Mouse (Mus musculus) cerebellum, postnatal 4 days (tissue): ENCODE measurements around the gene Cyb5r2.

Source experiments
- DNase-seq, 2 experiments: peaks; one replicate each; pipeline ENCODE4 v3.0.0; 2022; ENCODE audit warnings: low spot score in 2 of 2, mixed read lengths in 1 of 2

Gene Cyb5r2

GRCm38 (mm10) chr7:107757308-107758151, at the start of gene Cyb5r2:
Gene Cyb5r2 (minus strand): TSS chr7:107758032.
- no peak for DNase-seq

- DNase-seq: no peak
These were observed 44.3 kb upstream of the Cyb5r2 start for GRCm38 (mm10) chr7:107802138-107802537.

GRCm38 (mm10) chr7:107801108-107801507, 43.3 kb upstream of the Cyb5r2 start, which contains the start of gene Ovch2:
Gene Ovch2 (minus strand): TSS chr7:107801208.
- no peak for DNase-seq

DNA sequence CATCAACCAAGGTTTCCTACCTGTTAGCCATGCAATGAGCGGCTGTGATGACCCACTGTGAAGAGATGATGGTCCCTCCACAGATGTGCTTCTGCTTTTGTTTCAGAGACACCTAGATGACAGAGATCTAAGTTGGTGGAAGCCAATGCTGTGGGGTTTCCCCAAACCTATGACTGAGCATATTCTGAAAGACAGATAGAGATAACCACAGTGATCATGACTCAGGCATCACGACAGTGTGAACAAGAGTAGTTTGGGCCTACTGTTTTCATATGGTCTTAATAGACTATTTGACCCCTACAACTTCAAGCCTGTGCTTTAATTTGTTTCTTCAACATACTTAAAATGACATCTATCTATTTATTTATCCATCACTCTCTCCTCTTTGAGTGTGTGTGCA, 38.7 kb upstream of the Cyb5r2 start:
- no peak for DNase-seq

- peak in 1 of 2 experiments; percentile 6 for DNase-seq
These were observed 30.3 kb upstream of the Cyb5r2 start for GRCm38 (mm10) chr7:107787977-107788620.

DNA sequence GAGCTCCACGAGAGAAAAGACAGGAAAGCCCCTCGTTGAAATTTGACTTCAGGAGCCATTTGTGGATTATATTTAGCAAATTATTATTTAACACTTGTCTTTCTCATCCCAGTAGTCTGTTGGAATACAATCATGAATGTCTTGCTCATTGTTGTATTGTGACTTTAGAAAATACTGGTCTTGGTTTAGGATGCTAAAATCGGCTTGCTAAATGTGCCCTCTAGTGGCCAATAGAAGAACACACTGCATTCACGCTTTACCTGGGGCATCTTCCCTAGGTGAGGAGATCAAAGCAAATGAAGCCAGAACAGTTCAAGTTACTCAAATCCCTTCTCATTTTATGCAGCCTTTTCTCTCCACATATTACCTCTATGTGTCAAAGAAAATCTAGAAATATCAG, 21.8 kb upstream of the Cyb5r2 start:
- DNase-seq: no peak

DNA sequence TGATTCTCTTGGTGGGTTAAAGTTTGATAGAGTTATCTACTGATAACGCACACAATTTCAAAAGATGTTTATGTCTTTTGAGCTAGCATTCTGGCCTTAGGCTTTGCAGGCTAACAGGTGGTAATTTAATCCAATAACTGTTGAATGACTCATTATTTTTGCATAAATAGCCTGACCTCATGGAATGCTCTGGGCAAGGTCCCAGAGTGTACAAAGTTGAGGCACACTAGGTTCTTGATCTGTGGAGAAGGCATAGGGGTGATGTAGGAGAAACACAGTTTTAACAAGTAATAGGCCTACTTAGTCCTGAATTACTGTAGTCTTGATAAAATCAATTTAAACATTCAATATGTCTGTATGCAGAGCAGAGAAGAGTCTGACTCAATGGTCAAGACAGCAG, 20.4 kb upstream of the Cyb5r2 start:
- DNase-seq: no peak

DNA sequence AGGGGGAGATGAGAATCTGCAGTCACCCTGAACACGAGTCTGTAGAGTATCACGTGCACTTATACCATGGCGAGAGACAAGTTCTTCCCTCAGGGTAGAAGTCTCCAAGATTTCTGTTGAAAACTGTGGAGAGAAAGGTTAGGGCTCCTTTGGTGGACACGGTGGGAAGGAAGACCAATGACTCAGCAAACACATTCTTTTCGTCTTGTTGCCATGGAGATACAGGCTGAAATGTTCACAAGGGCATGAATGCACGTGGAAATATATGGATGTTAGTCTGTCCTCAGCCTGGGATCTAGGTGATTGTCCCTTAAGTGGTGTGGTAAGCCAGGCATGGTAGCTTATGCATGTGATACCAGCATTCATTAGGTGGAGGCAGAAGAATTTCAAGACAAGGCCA, 13.0 kb upstream of the Cyb5r2 start:
- no peak for DNase-seq

DNA sequence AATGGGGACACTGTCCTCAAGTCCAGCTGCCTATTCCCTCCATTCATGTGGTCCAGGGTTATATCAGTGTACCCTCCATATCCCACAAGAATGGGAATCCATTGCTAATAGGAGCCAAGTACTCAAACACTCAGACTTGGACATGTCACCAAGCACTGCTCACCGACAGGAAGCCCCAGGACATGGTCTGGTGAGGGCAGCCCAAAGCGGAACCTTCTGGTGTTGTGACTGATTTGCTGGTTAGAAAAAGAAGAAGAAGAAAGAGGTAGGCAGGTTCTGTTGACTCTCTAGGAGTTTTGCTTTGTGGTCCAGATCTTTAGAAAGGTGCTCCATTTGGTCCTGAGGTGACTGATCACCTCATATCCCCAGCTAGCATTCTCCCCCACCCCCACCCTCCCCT, 1.1 kb downstream of the Cyb5r2 start:
- no peak for DNase-seq

GRCm38 (mm10) chr7:107755905-107756304, 1.9 kb downstream of the Cyb5r2 start:
- no peak for DNase-seq

DNA sequence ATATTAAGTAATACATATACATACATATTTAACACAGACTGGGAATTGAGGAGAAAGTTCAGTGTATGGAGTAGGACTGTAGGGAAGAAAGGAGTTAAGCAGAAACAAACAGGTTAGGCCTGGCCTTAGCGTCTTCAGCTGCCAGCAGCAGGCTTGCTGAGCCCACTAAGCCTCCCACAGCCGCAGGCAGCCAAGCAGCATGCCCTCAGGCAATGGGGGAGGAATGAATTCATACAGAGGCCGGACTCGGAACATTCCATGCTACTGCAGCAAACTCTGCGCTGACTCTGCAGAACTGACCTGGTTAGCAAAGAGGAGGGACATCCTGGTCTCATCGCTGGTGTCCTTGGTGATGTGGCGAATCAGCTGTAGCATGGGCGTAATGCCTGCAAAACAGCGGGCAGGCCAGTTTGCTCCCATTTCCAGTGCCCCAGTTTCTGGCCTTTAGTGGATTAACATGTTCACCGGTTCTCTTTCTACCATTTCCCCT, 5.8 kb downstream of the Cyb5r2 start:
- DNase-seq: no peak

DNA sequence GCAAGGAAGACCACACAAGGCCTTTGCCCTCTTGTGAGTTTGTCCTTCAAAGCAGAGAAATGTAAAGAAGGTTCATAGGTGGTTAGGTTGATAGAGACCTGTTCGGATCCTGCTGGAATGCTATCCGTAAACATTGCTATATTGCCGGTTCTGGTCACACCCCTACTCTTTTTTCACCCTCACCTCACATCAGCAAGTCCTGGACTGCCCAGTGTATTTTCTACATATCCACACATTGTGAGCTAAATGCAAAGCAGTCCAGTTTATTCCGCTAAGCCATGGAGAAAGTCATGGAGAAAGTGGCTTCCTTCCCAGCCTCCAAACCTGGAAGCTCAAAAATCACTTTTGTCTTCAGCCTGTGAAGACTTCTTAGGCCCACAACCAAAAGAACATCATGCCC, 8.1 kb downstream of the Cyb5r2 start:
- no peak for DNase-seq

DNA sequence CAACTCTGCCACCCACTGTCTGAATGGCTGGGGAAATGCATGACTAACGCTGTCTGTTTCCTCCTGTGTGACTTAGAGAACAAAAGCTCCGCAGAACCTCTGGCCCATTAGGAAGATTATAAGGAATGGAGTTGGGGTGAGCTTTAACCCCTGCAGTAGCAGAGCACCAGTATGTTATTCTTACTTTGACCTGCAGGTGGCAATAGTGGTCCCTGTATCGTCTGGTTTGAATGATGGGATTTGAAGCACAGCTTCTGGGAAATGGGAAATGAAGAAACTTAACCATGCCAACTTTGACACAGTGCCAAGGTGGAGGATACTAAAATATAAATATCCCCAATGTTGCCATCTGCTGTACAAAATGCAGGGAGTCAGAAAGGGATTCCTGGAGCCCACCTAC, 8.6 kb downstream of the Cyb5r2 start:
- DNase-seq: peak in 1 of 2 experiments; percentile 44

DNA sequence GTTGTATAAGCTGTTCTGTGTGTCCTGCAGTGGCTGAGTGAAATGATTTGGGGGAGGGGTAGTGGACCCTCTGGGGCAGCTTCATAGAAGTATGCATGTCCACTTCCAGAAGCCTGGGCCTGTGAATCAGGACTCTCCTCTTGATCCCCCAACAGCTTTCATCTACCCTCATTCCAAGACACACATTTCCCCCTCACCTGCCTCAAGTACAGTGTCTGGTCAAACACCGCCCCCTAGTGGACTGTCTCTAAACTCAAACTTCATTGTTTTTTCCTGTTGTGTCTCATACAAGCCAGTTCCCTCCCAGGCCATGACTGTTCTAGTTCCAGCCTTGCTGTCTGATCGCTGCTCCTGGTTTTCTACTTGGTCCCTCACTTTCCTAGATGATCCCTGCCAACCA, 9.9 kb downstream of the Cyb5r2 start:
- DNase-seq: peak; percentile 45 to 57

GRCm38 (mm10) chr7:107747476-107747875, 10.4 kb downstream of the Cyb5r2 start:
- no peak for DNase-seq

DNA sequence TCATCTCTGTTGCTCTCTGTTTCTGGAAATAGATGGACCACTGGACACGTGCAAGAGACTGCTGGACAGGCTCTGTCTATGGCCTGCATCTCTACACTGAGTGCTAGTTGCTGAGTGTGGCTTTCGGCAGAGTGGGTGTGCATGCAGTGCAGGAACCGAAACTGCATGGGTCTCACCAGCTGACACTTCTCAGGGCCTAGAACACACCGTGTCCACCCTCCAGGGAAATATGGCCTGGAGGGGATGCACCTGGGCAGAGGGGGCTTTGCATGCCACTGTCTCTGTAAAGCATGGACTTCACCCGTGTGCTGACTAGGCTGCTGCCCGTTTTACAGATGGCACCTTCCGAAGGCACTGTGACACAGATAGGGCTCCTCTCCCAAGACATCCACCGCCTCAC, 11.8 kb downstream of the Cyb5r2 start:
- no peak for DNase-seq

DNA sequence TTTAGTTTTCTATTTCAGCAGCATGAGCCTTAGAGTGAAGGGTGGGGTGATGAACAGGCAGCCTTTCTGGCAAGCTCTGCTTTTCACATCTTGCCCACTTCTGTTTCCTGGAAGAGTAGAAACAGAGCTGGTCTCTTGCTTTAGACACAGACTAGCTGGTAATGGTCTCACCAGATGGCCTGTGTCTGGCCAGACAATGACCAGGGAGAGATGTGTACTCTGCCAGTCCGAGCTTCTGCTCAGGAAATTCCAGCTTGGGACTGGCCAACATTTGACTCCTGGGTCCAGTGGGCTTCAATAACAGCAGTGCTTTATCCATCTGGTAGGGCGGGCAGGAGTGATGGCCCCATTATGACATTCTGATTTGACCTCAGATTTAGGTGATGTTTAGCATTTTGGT, 12.7 kb downstream of the Cyb5r2 start:
- no peak for DNase-seq

GRCm38 (mm10) chr7:107744454-107744853, 13.4 kb downstream of the Cyb5r2 start:
- DNase-seq: no peak

DNA sequence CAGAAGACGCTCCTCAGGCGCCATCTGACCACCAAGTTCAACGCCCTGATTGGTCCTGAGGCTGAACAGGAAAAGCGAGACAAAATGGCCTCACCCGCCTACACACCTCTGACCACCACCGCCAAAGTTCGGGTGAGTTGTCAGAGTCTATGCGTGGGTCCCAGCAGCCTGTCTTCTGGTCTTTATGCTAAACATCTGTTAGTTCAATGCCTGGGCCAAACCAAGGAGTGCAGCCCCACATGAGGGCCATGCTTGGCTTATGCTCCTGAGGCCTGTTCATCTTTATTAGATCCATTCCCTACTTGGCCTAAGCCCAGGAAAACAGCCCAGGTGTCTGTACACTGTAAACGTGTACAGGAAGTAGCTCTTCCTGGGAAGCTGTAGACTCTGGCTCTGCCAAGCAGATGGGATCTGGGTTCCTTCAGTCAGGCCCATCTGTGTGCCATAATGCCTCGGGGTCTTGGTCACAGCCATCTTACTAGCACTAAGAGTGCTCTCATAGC, 14.8 kb downstream of the Cyb5r2 start:
- no peak for DNase-seq

- DNase-seq: peak in 1 of 2 experiments; percentile 23
These were observed 19.1 kb downstream of the Cyb5r2 start for GRCm38 (mm10) chr7:107738726-107739125.

- no peak for DNase-seq
These were observed 24.7 kb downstream of the Cyb5r2 start for GRCm38 (mm10) chr7:107733162-107733561.

- DNase-seq: no peak
These were observed 27.2 kb downstream of the Cyb5r2 start for GRCm38 (mm10) chr7:107730587-107730986.

GRCm38 (mm10) chr7:107727538-107727937, 30.3 kb downstream of the Cyb5r2 start:
- DNase-seq: no peak
